Mouse (Mus musculus): ENCODE data around the gene Npsr1. TPM values are rescaled to one million over a fixed set of nuclear protein-coding genes. Genes with fewer than 3 reads are reported as not detected.

The Npsr1 gene
- total and polyA plus RNA-seq, 3 experiments, result 0.13 TPM; not detected in 1

- dilution Hi-C loops (cut with MboI; ENCODE audit: extremely low pct_ligation_motif_present, extremely low pct_unique_long_range_greater_than_20kb, low sequenced_read_pairs), result no loop called here
These were observed 92.4 kb downstream of the Npsr1 start for GRCm38 (mm10) chr9:24190261-24190588.

GRCm38 (mm10) chr9:24198254-24198653 lies 100.5 kb downstream of the Npsr1 start:
- Histone ChIP-seq H3K4me1 (ENCODE audit: control insufficient read depth in 1 of 2, insufficient read depth in 2 of 2) (no peaks in the 10 kb centered on the region), H3K9me3 (replicated peaks; ENCODE audit: low read length) (no peaks in the 10 kb centered on the region), H3K36me3 (replicated peaks in 1 of 2; ENCODE audit: control insufficient read depth in 1 of 2, insufficient read depth in 1 of 2, low read length in 1 of 2) (no peaks in the 10 kb centered on the region), H3K4me3 (replicated peaks in 1 of 3; ENCODE audit: low read depth in 2 of 3, low read length in 2 of 3, poor library complexity in 1 of 3) (no peak overlapping the region), H3K27ac (ENCODE audit: insufficient read depth, low read depth) (no peak overlapping the region), H3K4me2 (ENCODE audit: insufficient read depth, low read depth, poor library complexity, severe bottlenecking) (no peak overlapping the region), H3K27me3 (replicated peaks) (no peaks in the 10 kb centered on the region), H3K79me2 (replicated peaks; ENCODE audit: control insufficient read depth, extremely low read depth, insufficient read depth, poor library complexity, severe bottlenecking) (no peaks in the 10 kb centered on the region), H3K9ac (ENCODE audit: insufficient read depth, low read depth) (no peak overlapping the region)
- no peak for DNase-seq (ENCODE audit: extremely low read depth)
- dilution Hi-C loops (cut with MboI; ENCODE audit: extremely low pct_ligation_motif_present, extremely low pct_unique_long_range_greater_than_20kb, low sequenced_read_pairs), result no loop called here
- in situ Hi-C loops (cut with MboI; ENCODE audit: low pct_ligation_motif_present, low pct_unique_long_range_greater_than_20kb, low sequenced_read_pairs), result no loop called here
- TF ChIP-seq USF2 (conservative IDR thresholded peaks at IDR 0.05; ENCODE audit: low read depth, low read length), result no peak
- TF ChIP-seq JUND (conservative IDR thresholded peaks at IDR 0.05; ENCODE audit: low read depth, low read length), result no peak
- TF ChIP-seq MXI1 (IDR thresholded peaks at IDR 0.05; ENCODE audit: low read depth, low read length), result no peak
- TF ChIP-seq NRF1 (IDR thresholded peaks at IDR 0.05; ENCODE audit: low read depth, low read length), result no peak
- no peak for TF ChIP-seq HCFC1 (IDR thresholded peaks at IDR 0.05; ENCODE audit: low read depth, low read length)
- no peak for TF ChIP-seq NELFE (IDR thresholded peaks at IDR 0.05; ENCODE audit: low read depth, low read length)
- TF ChIP-seq SIN3A (IDR thresholded peaks at IDR 0.05; ENCODE audit: low read length), result no peak
- no peak for TF ChIP-seq RCOR1 (conservative IDR thresholded peaks at IDR 0.05; ENCODE audit: low read depth, low read length)
- TF ChIP-seq MAFK (IDR thresholded peaks at IDR 0.05; ENCODE audit: insufficient replicate concordance, low read length), result no peak
- TF ChIP-seq ETS1 (conservative IDR thresholded peaks at IDR 0.05; ENCODE audit: low read depth, low read length), result no peak
- TF ChIP-seq E2F4 (IDR thresholded peaks at IDR 0.05; ENCODE audit: insufficient replicate concordance, low read depth, low read length), result no peak
- no peak for TF ChIP-seq ZKSCAN1 (IDR thresholded peaks at IDR 0.05; ENCODE audit: borderline replicate concordance, low read depth, low read length)
- TF ChIP-seq POLR2AphosphoS2 (IDR thresholded peaks at IDR 0.05; ENCODE audit: low read depth, low read length), result no peak
- TF ChIP-seq MAZ (IDR thresholded peaks at IDR 0.05; ENCODE audit: low read depth, low read length), result no peak
- TF ChIP-seq ZC3H11A (IDR thresholded peaks at IDR 0.05; ENCODE audit: low read depth, low read length), result no peak
- no peak for TF ChIP-seq TCF12 (IDR thresholded peaks at IDR 0.05; ENCODE audit: low read depth, low read length)
- no peak for TF ChIP-seq MYC (IDR thresholded peaks at IDR 0.05; ENCODE audit: low read depth, low read length)
- no peak for TF ChIP-seq USF1 (IDR thresholded peaks at IDR 0.05; ENCODE audit: low read depth, low read length)

More at GRCm38 (mm10) chr9:24190261-24190588, 92.4 kb downstream of the Npsr1 start:
- no peak for DNase-seq (ENCODE audit: extremely low read depth)
- Histone ChIP-seq H3K27me3 (replicated peaks) (no peaks in the 10 kb centered on the region), H3K9me3 (replicated peaks; ENCODE audit: low read length) (no peaks in the 10 kb centered on the region), H3K4me1 (ENCODE audit: control insufficient read depth in 1 of 2, insufficient read depth in 2 of 2) (no peaks in the 10 kb centered on the region), H3K4me2 (ENCODE audit: insufficient read depth, low read depth, poor library complexity, severe bottlenecking) (no peak overlapping the region), H3K79me2 (replicated peaks; ENCODE audit: control insufficient read depth, extremely low read depth, insufficient read depth, poor library complexity, severe bottlenecking) (no peaks in the 10 kb centered on the region), H3K36me3 (replicated peaks in 1 of 2; ENCODE audit: control insufficient read depth in 1 of 2, insufficient read depth in 1 of 2, low read length in 1 of 2) (no peaks in the 10 kb centered on the region), H3K9ac (ENCODE audit: insufficient read depth, low read depth) (no peak overlapping the region), H3K27ac (ENCODE audit: insufficient read depth, low read depth) (no peak overlapping the region), H3K4me3 (replicated peaks in 1 of 3; ENCODE audit: low read depth in 2 of 3, low read length in 2 of 3, poor library complexity in 1 of 3) (no peak overlapping the region)
- in situ Hi-C loops (cut with MboI; ENCODE audit: low pct_ligation_motif_present, low pct_unique_long_range_greater_than_20kb, low sequenced_read_pairs), result no loop called here
- TF ChIP-seq RCOR1 (conservative IDR thresholded peaks at IDR 0.05; ENCODE audit: low read depth, low read length) (no peak), ZNF384 (IDR thresholded peaks at IDR 0.05; ENCODE audit: low read depth, low read length) (no peak), SMC3 (IDR thresholded peaks at IDR 0.05; ENCODE audit: low read depth, low read length) (no peak), SIN3A (IDR thresholded peaks at IDR 0.05; ENCODE audit: low read length) (no peak), NRF1 (IDR thresholded peaks at IDR 0.05; ENCODE audit: low read depth, low read length) (no peak), ETS1 (conservative IDR thresholded peaks at IDR 0.05; ENCODE audit: low read depth, low read length) (no peak), TBP (conservative IDR thresholded peaks at IDR 0.05; ENCODE audit: low read depth, low read length) (no peak), HCFC1 (IDR thresholded peaks at IDR 0.05; ENCODE audit: low read depth, low read length) (no peak), CHD1 (IDR thresholded peaks at IDR 0.05; ENCODE audit: low read depth, low read length) (no peak), MYC (IDR thresholded peaks at IDR 0.05; ENCODE audit: low read depth, low read length) (no peak), JUND (conservative IDR thresholded peaks at IDR 0.05; ENCODE audit: low read depth, low read length) (no peak)

Data from CH12.LX (cell line).